Mouse (Mus musculus): ENCODE measurements around the gene Rprd1b. TPM values are rescaled to one million over a fixed set of nuclear protein-coding genes. Genes with fewer than 3 reads are reported as not detected.

Gene Rprd1b
- polyA plus RNA-seq, 1 experiment = 11.4 TPM

- TF ChIP-seq FOSL1 (IDR thresholded peaks at IDR 0.05; ENCODE audit: insufficient read depth, low read length, poor library complexity, severe bottlenecking) (no peak), CEBPB (IDR thresholded peaks at IDR 0.05; ENCODE audit: low read depth) (peak; percentile 92)
- H3K36me3 ChIP-seq (ENCODE audit: control insufficient read depth, insufficient read depth) = no peaks in the 10 kb centered on the region
- no peaks in the 10 kb centered on the region for H3K79me2 ChIP-seq (ENCODE audit: control insufficient read depth, insufficient read depth)
- no peaks in the 10 kb centered on the region for H3K79me3 ChIP-seq (ENCODE audit: low read depth)
- H3ac ChIP-seq (ENCODE audit: control insufficient read depth, insufficient read length, low read depth) = no peak overlapping the region
- no peaks in the 10 kb centered on the region for H3K27me3 ChIP-seq (ENCODE audit: control insufficient read depth, insufficient read depth, insufficient read length)
- H3K4me3 ChIP-seq (ENCODE audit: insufficient read depth, poor library complexity, severe bottlenecking) = no peak overlapping the region
These were observed 134.7 kb downstream of the Rprd1b start for GRCm38 (mm10) chr2:158163034-158163433.

DNA sequence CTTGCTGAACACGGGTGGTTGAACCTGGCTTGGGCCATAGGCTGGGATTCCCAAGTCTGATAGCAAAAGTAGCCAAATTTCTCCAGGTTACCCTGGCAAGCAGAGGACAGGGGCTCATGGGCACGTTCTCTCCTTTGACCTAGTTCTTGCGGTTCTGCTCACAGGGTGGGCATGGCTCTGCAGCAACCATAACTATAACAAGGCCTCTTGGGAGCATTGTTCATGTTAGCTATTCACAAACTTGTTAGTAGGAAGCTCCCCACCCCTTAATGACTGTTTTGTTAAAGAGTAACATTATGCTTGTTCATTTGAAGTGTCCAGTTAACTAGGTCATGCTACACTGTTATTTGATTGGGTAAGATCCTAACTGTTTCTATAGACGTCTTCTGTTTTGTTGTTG lies 137.5 kb downstream of the Rprd1b start:
- H3K79me3 ChIP-seq (ENCODE audit: low read depth) = no peaks in the 10 kb centered on the region
- TF ChIP-seq MYOD1 (IDR thresholded peaks at IDR 0.05; ENCODE audit: control insufficient read depth, insufficient read length, low read depth) (no peak), USF1 (IDR thresholded peaks at IDR 0.05; ENCODE audit: low read depth) (no peak), CEBPB (IDR thresholded peaks at IDR 0.05; ENCODE audit: low read depth) (no peak), FOSL1 (IDR thresholded peaks at IDR 0.05; ENCODE audit: insufficient read depth, low read length, poor library complexity, severe bottlenecking) (no peak), MYOG (IDR thresholded peaks at IDR 0.05; ENCODE audit: control insufficient read depth, extremely low read depth, insufficient read length) (no peak), MAX (IDR thresholded peaks at IDR 0.05) (no peak), CTCF (IDR thresholded peaks at IDR 0.05; ENCODE audit: control insufficient read depth, insufficient read depth, insufficient read length) (no peak)
- no peaks in the 10 kb centered on the region for H3K79me2 ChIP-seq (ENCODE audit: control insufficient read depth, insufficient read depth)
- no peak overlapping the region for H3ac ChIP-seq (ENCODE audit: control insufficient read depth, insufficient read length, low read depth)
- no peaks in the 10 kb centered on the region for H3K36me3 ChIP-seq (ENCODE audit: control insufficient read depth, insufficient read depth)
- H3K27me3 ChIP-seq (ENCODE audit: control insufficient read depth, insufficient read depth, insufficient read length) = no peaks in the 10 kb centered on the region
- no peak overlapping the region for H3K4me3 ChIP-seq (ENCODE audit: insufficient read depth, poor library complexity, severe bottlenecking)

GRCm38 (mm10) chr2:158166628-158167027 lies 138.3 kb downstream of the Rprd1b start:
- Histone ChIP-seq H3ac (ENCODE audit: control insufficient read depth, insufficient read length, low read depth) (no peak overlapping the region), H3K27me3 (ENCODE audit: control insufficient read depth, insufficient read depth, insufficient read length) (no peaks in the 10 kb centered on the region), H3K36me3 (ENCODE audit: control insufficient read depth, insufficient read depth) (no peaks in the 10 kb centered on the region), H3K4me3 (ENCODE audit: insufficient read depth, poor library complexity, severe bottlenecking) (no peak overlapping the region), H3K79me3 (ENCODE audit: low read depth) (no peaks in the 10 kb centered on the region), H3K79me2 (ENCODE audit: control insufficient read depth, insufficient read depth) (no peaks in the 10 kb centered on the region)
- TF ChIP-seq MYOG (IDR thresholded peaks at IDR 0.05; ENCODE audit: control insufficient read depth, extremely low read depth, insufficient read length) = no peak
- no peak for TF ChIP-seq MYOD1 (IDR thresholded peaks at IDR 0.05; ENCODE audit: control insufficient read depth, insufficient read length, low read depth)
- TF ChIP-seq FOSL1 (IDR thresholded peaks at IDR 0.05; ENCODE audit: insufficient read depth, low read length, poor library complexity, severe bottlenecking) = no peak
- no peak for TF ChIP-seq CTCF (IDR thresholded peaks at IDR 0.05; ENCODE audit: control insufficient read depth, insufficient read depth, insufficient read length)
- no peak for TF ChIP-seq CEBPB (IDR thresholded peaks at IDR 0.05; ENCODE audit: low read depth)
- no peak for TF ChIP-seq USF1 (IDR thresholded peaks at IDR 0.05; ENCODE audit: low read depth)
- no peak for TF ChIP-seq MAX (IDR thresholded peaks at IDR 0.05)

DNA sequence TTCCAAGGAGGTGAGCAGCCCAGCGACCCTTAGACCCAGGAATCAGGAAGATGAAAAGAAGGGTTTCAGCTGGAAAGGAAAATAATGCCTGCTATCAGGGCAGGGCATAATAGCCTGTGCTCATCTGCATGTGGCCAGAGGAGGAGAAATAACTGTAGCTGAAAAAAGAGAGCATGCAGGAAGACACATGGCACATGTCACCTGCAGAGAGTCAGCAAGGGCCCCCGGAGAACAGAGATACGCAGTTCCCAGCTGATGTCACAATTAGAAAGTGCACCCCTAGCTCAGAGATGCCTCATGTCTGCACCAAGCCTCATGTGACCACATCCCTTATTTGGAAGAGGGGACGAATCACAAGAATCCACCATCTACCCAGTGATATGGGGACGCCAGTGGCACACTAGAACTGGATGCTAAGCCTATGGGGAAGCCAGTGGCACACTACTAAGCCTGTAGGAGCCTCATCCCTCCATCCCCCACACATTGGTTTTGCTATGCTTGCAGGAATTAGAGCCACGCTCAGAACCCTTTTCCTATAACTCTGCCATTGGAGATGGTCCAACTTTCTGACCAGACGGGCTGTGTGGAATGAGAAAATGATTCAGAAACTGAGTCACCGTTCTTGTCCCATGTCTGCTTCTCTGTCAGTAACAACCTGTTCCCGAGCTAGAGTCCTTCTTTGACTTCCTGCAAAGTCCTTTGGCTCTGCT lies 139.4 kb downstream of the Rprd1b start:
- TF ChIP-seq MAX (IDR thresholded peaks at IDR 0.05) = no peak
- TF ChIP-seq USF1 (IDR thresholded peaks at IDR 0.05; ENCODE audit: low read depth) = peak; percentile 91
- no peak for TF ChIP-seq CEBPB (IDR thresholded peaks at IDR 0.05; ENCODE audit: low read depth)
- no peak for TF ChIP-seq CTCF (IDR thresholded peaks at IDR 0.05; ENCODE audit: control insufficient read depth, insufficient read depth, insufficient read length)
- TF ChIP-seq FOSL1 (IDR thresholded peaks at IDR 0.05; ENCODE audit: insufficient read depth, low read length, poor library complexity, severe bottlenecking) = peak; percentile 78
- H3K79me3 ChIP-seq (ENCODE audit: low read depth) = no peaks in the 10 kb centered on the region
- no peak overlapping the region for H3ac ChIP-seq (ENCODE audit: control insufficient read depth, insufficient read length, low read depth)
- H3K4me3 ChIP-seq (ENCODE audit: insufficient read depth, poor library complexity, severe bottlenecking) = no peak overlapping the region
- H3K36me3 ChIP-seq (ENCODE audit: control insufficient read depth, insufficient read depth) = no peaks in the 10 kb centered on the region
- no peaks in the 10 kb centered on the region for H3K79me2 ChIP-seq (ENCODE audit: control insufficient read depth, insufficient read depth)
- H3K27me3 ChIP-seq (ENCODE audit: control insufficient read depth, insufficient read depth, insufficient read length) = no peaks in the 10 kb centered on the region

- Histone ChIP-seq H3K79me2 (ENCODE audit: control insufficient read depth, insufficient read depth) (no peaks in the 10 kb centered on the region), H3K27me3 (ENCODE audit: control insufficient read depth, insufficient read depth, insufficient read length) (no peaks in the 10 kb centered on the region), H3K79me3 (ENCODE audit: low read depth) (no peaks in the 10 kb centered on the region), H3K4me3 (ENCODE audit: insufficient read depth, poor library complexity, severe bottlenecking) (no peak overlapping the region), H3ac (ENCODE audit: control insufficient read depth, insufficient read length, low read depth) (no peak overlapping the region), H3K36me3 (ENCODE audit: control insufficient read depth, insufficient read depth) (no peaks in the 10 kb centered on the region)
- TF ChIP-seq CTCF (IDR thresholded peaks at IDR 0.05; ENCODE audit: control insufficient read depth, insufficient read depth, insufficient read length) (no peak), MYOD1 (IDR thresholded peaks at IDR 0.05; ENCODE audit: control insufficient read depth, insufficient read length, low read depth) (no peak), MYOG (IDR thresholded peaks at IDR 0.05; ENCODE audit: control insufficient read depth, extremely low read depth, insufficient read length) (no peak), FOSL1 (IDR thresholded peaks at IDR 0.05; ENCODE audit: insufficient read depth, low read length, poor library complexity, severe bottlenecking) (no peak)
These were observed 140.5 kb downstream of the Rprd1b start for GRCm38 (mm10) chr2:158168741-158169211.

- Histone ChIP-seq H3K4me3 (ENCODE audit: insufficient read depth, poor library complexity, severe bottlenecking) (no peak overlapping the region), H3K27me3 (ENCODE audit: control insufficient read depth, insufficient read depth, insufficient read length) (no peaks in the 10 kb centered on the region), H3K79me2 (ENCODE audit: control insufficient read depth, insufficient read depth) (no peaks in the 10 kb centered on the region), H3K79me3 (ENCODE audit: low read depth) (no peaks in the 10 kb centered on the region), H3ac (ENCODE audit: control insufficient read depth, insufficient read length, low read depth) (no peak overlapping the region), H3K36me3 (ENCODE audit: control insufficient read depth, insufficient read depth) (no peaks in the 10 kb centered on the region)
- TF ChIP-seq MAX (IDR thresholded peaks at IDR 0.05) (no peak), FOSL1 (IDR thresholded peaks at IDR 0.05; ENCODE audit: insufficient read depth, low read length, poor library complexity, severe bottlenecking) (no peak), USF1 (IDR thresholded peaks at IDR 0.05; ENCODE audit: low read depth) (no peak), CEBPB (IDR thresholded peaks at IDR 0.05; ENCODE audit: low read depth) (no peak), MYOD1 (IDR thresholded peaks at IDR 0.05; ENCODE audit: control insufficient read depth, insufficient read length, low read depth) (no peak), CTCF (IDR thresholded peaks at IDR 0.05; ENCODE audit: control insufficient read depth, insufficient read depth, insufficient read length) (no peak), MYOG (IDR thresholded peaks at IDR 0.05; ENCODE audit: control insufficient read depth, extremely low read depth, insufficient read length) (no peak)
These were observed 141.1 kb downstream of the Rprd1b start for GRCm38 (mm10) chr2:158169351-158169750.

Data from C2C12 (cell line).